In genomic region chr19:61199836-61200235, GRCm38 (mm10) we compare ENCODE assay signal across 10 mouse cellular contexts. TPM values are rescaled to one million over a fixed set of nuclear protein-coding genes. Genes with fewer than 3 reads are reported as not detected.
A peak's percentile ranks its signal among the peaks of the same experiment; 100 is the strongest.
DNase-seq lines count a peak whose midpoint lies in the region; ATAC-seq and TF ChIP-seq lines count a peak whose summit lies in the region.
"Had no signal": no experiment of that assay in that cellular context is flagged by ENCODE, and none has a peak within 500 bp of the region (broad histone marks: within the 10 kb centered on the region; RNA-seq: fewer than 3 reads in every experiment).

No protein-coding gene starts in this region.

- WGBS in heart, postnatal 0 days: 12% methylated on average over 10 of the region's 10 CpGs
- 15% methylated on average over 10 of the region's 10 CpGs for WGBS in heart, embryonic 12.5 days
- 25% methylated on average over 10 of the region's 10 CpGs for WGBS in limb, embryonic 11.5 days

- no peak for TF ChIP-seq CTCF in heart, postnatal 0 days (IDR thresholded peaks at IDR 0.05; ENCODE audit: low read depth)

- no peak overlapping the region for H3K27ac ChIP-seq in heart, postnatal 0 days (ENCODE audit: low read depth)
- no peak overlapping the region for H3K27ac ChIP-seq in heart, embryonic 12.5 days (ENCODE audit: poor library complexity, severe bottlenecking)
- H3K27ac ChIP-seq in limb, embryonic 11.5 days (replicated peaks; ENCODE audit: low read depth, low read length): no peak overlapping the region

- no peaks in the 10 kb centered on the region for H3K27me3 ChIP-seq in heart, postnatal 0 days (ENCODE audit: control insufficient read depth, insufficient read depth, low read length)
- no peaks in the 10 kb centered on the region; the same call in 1 of the 2 replicates for H3K27me3 ChIP-seq in heart, embryonic 12.5 days (replicated peaks)
- no peaks in the 10 kb centered on the region for H3K27me3 ChIP-seq in limb, embryonic 11.5 days (ENCODE audit: control insufficient read depth, insufficient read depth, low read length)

- no peak for TF ChIP-seq EP300 in heart, postnatal 0 days (IDR thresholded peaks at IDR 0.05; ENCODE audit: low read depth)

- no peaks in the 10 kb centered on the region for H3K9me3 ChIP-seq in heart, postnatal 0 days (replicated peaks; ENCODE audit: control insufficient read depth, low read length)
- no peaks in the 10 kb centered on the region; the same call in 1 of the 2 replicates for H3K9me3 ChIP-seq in heart, embryonic 12.5 days (replicated peaks)
- no peaks in the 10 kb centered on the region for H3K9me3 ChIP-seq in limb, embryonic 11.5 days (ENCODE audit: control insufficient read depth, low read length)

- no peak overlapping the region for H3K9ac ChIP-seq in heart, postnatal 0 days (replicated peaks; ENCODE audit: low read depth, low read length)
- H3K9ac ChIP-seq in heart, embryonic 12.5 days: no peak overlapping the region
- no peak overlapping the region for H3K9ac ChIP-seq in limb, embryonic 11.5 days (ENCODE audit: low read length)

- no peak overlapping the region for H3K4me2 ChIP-seq in heart, postnatal 0 days (ENCODE audit: low read depth, low read length)
- no peak overlapping the region for H3K4me2 ChIP-seq in heart, embryonic 12.5 days
- H3K4me2 ChIP-seq in limb, embryonic 11.5 days (ENCODE audit: low read depth, severe bottlenecking): no peak overlapping the region

- DNase-seq in heart, postnatal 0 days (ENCODE audit: low spot score): peak; percentile 22
- DNase-seq in spleen, adult 12 weeks (ENCODE audit: low spot score): peak; percentile 44
- no peak for DNase-seq in spleen, postnatal 14 days (ENCODE audit: low spot score in 2 of 2)
- DNase-seq in brain, adult 2 months (ENCODE audit: low read depth, low spot score): peak; percentile 9
- peak; percentile 40 for DNase-seq in limb, embryonic 11.5 days (ENCODE audit: low spot score)
- DNase-seq in testis, postnatal 14 days (ENCODE audit: low spot score): peak; percentile 74
- DNase-seq in layer of hippocampus, adult 9-11 months: no peak

- no peak overlapping the region for H3K4me3 ChIP-seq in heart, postnatal 0 days (ENCODE audit: low read depth, low read length)
- no peak overlapping the region for H3K4me3 ChIP-seq in heart, embryonic 12.5 days
- no peak overlapping the region for H3K4me3 ChIP-seq in limb, embryonic 11.5 days (ENCODE audit: low read depth, low read length)

- ATAC-seq in heart, postnatal 0 days (ENCODE audit: insufficient read depth, low read depth): no peak
- no peak for ATAC-seq in heart, embryonic 12.5 days (ENCODE audit: insufficient number of reproducible peaks, low FRiP score)
- ATAC-seq in limb, embryonic 11.5 days (ENCODE audit: insufficient number of reproducible peaks, low FRiP score, low TSS enrichment, low read depth): no peak

- no peaks in the 10 kb centered on the region for H3K4me1 ChIP-seq in heart, postnatal 0 days (ENCODE audit: control insufficient read depth, insufficient read depth)
- no peaks in the 10 kb centered on the region for H3K4me1 ChIP-seq in heart, embryonic 12.5 days (replicated peaks)
- no peaks in the 10 kb centered on the region for H3K4me1 ChIP-seq in limb, embryonic 11.5 days (ENCODE audit: control insufficient read depth, insufficient read depth, low read length)

- H3K36me3 ChIP-seq in heart, postnatal 0 days (replicated peaks; ENCODE audit: control insufficient read depth, insufficient read depth, low read length): no peaks in the 10 kb centered on the region
- no peaks in the 10 kb centered on the region for H3K36me3 ChIP-seq in heart, embryonic 12.5 days
- no peaks in the 10 kb centered on the region for H3K36me3 ChIP-seq in limb, embryonic 11.5 days (ENCODE audit: control insufficient read depth, insufficient read depth, low read length)

RNA-seq across cellular contexts. Expression of gene Gm6020, which starts 16.1 kb away (rescaled TPM):
- total RNA-seq in heart, postnatal 0 days (2014; rRNA removed; ENCODE audit: low replicate concordance): not detected in 2 replicates
- polyA plus RNA-seq in heart, postnatal 0 days (2015; fragmentation: Nextera tagmentation; extraction: Ambion mirVana): not detected in 2 replicates
- not detected in 2 replicates for polyA plus RNA-seq in heart, embryonic 12.5 days (2016; fragmentation: Nextera tagmentation; extraction: Ambion mirVana)
- polyA plus RNA-seq in limb, embryonic 11.5 days (2014; fragmentation: Nextera tagmentation; extraction: Ambion mirVana): not detected in 2 replicates
- total RNA-seq: neutrophil, adult 5-6 weeks had no signal
- polyA plus RNA-seq: large intestine, adult 2 months had no signal

RNA-seq across cellular contexts. Expression of gene Gm7102, which starts 23.7 kb away (rescaled TPM):
- total RNA-seq in heart, postnatal 0 days (2014; rRNA removed; ENCODE audit: low replicate concordance): 0.77 TPM in 1 of 2 replicates, not detected in the other
- polyA plus RNA-seq in heart, postnatal 0 days (2015; fragmentation: Nextera tagmentation; extraction: Ambion mirVana): 0.15 TPM in 1 of 2 replicates, not detected in the other
- polyA plus RNA-seq in heart, embryonic 12.5 days (2016; fragmentation: Nextera tagmentation; extraction: Ambion mirVana): 0.11 and 0.21 TPM in 2 replicates
- 0.13 TPM in 1 of 2 replicates, not detected in the other for polyA plus RNA-seq in limb, embryonic 11.5 days (2014; fragmentation: Nextera tagmentation; extraction: Ambion mirVana)
- total RNA-seq: neutrophil, adult 5-6 weeks had no signal
- polyA plus RNA-seq: large intestine, adult 2 months had no signal

RNA-seq across cellular contexts. Expression of gene Csf2ra, which starts 28.4 kb away (rescaled TPM):
- 8.0 and 24.5 TPM in 2 replicates for total RNA-seq in heart, postnatal 0 days (2014; rRNA removed; ENCODE audit: low replicate concordance)
- 14.9 and 15.5 TPM in 2 replicates for polyA plus RNA-seq in heart, postnatal 0 days (2015; fragmentation: Nextera tagmentation; extraction: Ambion mirVana)
- polyA plus RNA-seq in heart, embryonic 12.5 days (2016; fragmentation: Nextera tagmentation; extraction: Ambion mirVana): 35.7 and 39.5 TPM in 2 replicates
- 15.1 and 17.6 TPM in 2 replicates for polyA plus RNA-seq in limb, embryonic 11.5 days (2014; fragmentation: Nextera tagmentation; extraction: Ambion mirVana)

RNA-seq across cellular contexts. Expression of gene Zfp950, which starts 59.2 kb away (rescaled TPM):
- total RNA-seq in heart, postnatal 0 days (2014; rRNA removed; ENCODE audit: low replicate concordance): 9.5 and 12.5 TPM in 2 replicates
- 18.7 and 22.5 TPM in 2 replicates for polyA plus RNA-seq in heart, postnatal 0 days (2015; fragmentation: Nextera tagmentation; extraction: Ambion mirVana)
- polyA plus RNA-seq in heart, embryonic 12.5 days (2016; fragmentation: Nextera tagmentation; extraction: Ambion mirVana): 29.7 and 31.0 TPM in 2 replicates
- polyA plus RNA-seq in limb, embryonic 11.5 days (2014; fragmentation: Nextera tagmentation; extraction: Ambion mirVana): 28.2 and 29.2 TPM in 2 replicates

Comparison
In these comparisons a context has a peak if more than half of its experiments do, and no peak if none do; other contexts are left out.
1. DNase-seq: peak in heart, postnatal 0 days (single experiment), spleen, adult 12 weeks (single experiment), brain, adult 2 months (single experiment), limb, embryonic 11.5 days (single experiment) and testis, postnatal 14 days (single experiment); none in spleen, postnatal 14 days (0 of 2) and layer of hippocampus, adult 9-11 months (single experiment).